Mouse (Mus musculus) urinary bladder, adult 18-20 months (tissue): Measurements from ENCODE around the gene Cryl1.
A peak's percentile ranks its signal among the peaks of the same experiment; 100 is the strongest.

Source experiments
- DNase-seq, 2 experiments: peaks; one replicate each; pipeline ENCODE4 v3.0.0; 2022; ENCODE audit warnings: low spot score in 2 of 2, mixed read lengths in 2 of 2

The Cryl1 gene

GRCm38 (mm10) chr14:57372348-57373102, 25.8 kb downstream of the Cryl1 start:
- DNase-seq = peak; percentile 35 to 41

DNA sequence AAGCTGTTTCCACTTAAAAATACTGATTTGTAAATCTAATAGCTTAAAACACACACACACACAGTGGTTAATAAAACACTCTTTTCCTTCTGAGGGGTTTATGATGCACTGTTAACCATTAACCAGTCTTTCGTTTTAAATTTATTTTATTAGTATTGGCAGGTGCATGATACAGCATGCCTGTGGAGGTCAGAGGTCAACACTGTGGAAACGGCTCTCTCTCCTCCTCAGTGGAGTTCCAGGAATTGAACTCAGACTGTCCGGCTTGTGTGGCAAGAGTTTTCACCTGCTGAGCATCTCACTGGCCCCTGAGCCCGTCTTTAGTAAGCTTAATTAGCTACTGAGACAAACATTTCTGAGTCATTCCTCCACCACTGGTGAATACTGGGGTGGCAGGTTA, 31.0 kb downstream of the Cryl1 start:
- no peak for DNase-seq

- DNase-seq = no peak
Observed at GRCm38 (mm10) chr14:57366724-57367123, 31.6 kb downstream of the Cryl1 start.

DNA sequence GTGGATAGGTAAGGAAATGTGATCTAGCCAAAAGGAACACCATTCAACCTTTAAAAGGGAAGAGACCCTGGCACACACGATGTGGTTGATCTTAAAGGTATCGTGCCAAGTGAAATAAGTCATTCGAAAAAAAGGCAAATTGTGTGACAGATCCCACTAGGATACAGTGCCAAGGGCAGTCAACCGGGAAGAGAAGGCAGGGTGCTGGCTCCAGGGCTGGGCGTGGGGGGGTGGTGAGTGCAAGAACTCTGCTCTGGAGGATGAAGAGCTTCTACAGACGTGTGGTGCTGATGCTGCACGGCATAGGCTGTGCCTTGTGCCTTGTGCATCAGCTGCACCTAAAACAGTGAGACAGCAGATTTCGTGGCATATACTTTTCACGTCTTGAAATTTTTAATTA, 33.0 kb downstream of the Cryl1 start:
- DNase-seq = no peak

DNA sequence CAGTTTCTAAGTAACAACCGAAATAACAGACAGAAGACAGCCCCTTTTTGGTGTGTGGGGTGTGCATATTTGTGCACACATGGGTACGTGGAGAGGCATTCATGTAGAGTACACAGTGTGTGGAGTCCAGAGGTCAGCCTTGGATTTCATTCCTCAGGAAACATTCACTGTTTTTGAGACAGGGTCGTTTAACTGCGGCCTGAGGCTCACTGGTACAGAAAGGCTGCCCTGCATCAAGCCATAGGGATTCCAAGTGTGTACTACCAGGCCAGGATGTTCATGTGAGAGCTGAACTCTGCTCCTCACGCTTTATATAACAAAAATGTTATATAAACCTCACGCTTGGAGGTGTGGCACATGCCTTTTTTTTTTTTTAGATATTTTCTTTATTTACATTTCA, 34.5 kb downstream of the Cryl1 start:
- no peak for DNase-seq

DNA sequence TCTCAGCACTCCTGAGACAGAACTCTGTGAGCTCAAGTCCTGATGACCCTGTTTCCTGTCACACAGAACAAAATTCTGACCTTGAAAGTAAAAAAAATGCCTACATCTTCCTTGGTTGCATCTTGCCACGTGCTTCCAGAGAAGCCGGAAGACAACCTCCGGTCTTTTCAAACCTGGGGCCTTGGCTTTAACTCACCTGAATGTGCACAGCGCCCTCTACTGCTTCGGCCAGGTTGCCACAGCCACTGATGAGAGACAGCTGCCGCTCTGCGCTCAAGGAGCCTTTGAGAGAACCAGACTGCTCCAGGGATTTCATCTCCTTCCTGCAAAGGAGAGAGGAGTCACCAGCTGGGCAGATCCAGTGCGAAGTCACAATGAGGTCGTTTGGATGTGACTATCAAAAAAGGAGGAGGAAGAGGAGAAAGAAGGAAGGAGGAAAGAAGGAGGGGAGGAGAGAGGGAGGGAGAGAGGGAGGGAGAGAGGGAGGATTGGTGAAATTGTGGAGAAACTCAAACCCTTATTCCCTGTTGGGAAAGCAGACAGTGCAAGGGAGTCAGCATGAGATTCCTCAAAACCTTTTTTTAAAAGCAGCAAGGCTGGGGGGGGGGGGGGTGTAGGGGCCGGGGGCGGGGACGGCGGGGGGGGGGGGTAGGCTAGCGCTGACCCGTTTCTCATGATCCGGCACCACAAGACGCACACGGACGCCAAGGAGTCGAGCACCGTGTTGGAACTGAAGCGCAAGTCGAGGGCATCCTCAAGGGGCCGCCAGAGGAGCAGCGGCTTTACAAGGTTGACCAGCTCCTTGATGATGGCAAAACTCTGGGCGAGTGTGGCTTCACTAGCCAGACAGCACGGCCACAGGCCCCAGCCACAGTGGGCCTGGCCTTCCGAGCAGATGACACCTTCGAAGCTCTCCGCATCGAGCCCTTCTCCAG, 35.3 kb downstream of the Cryl1 start:
- DNase-seq = peak; percentile 55 to 73

- DNase-seq = no peak
Observed at GRCm38 (mm10) chr14:57357030-57357429, 41.3 kb downstream of the Cryl1 start.

- DNase-seq = no peak
Observed at GRCm38 (mm10) chr14:57351521-57352235, 46.7 kb downstream of the Cryl1 start.

- no peak for DNase-seq
Observed at GRCm38 (mm10) chr14:57349955-57350354, 48.4 kb downstream of the Cryl1 start.

- DNase-seq = no peak
Observed at GRCm38 (mm10) chr14:57348155-57348554, 50.2 kb downstream of the Cryl1 start.

GRCm38 (mm10) chr14:57346135-57346534, 52.2 kb downstream of the Cryl1 start:
- DNase-seq = no peak

- no peak for DNase-seq
Observed at GRCm38 (mm10) chr14:57344781-57345492, 53.4 kb downstream of the Cryl1 start.

GRCm38 (mm10) chr14:57343057-57343750, 55.1 kb downstream of the Cryl1 start:
- no peak for DNase-seq

DNA sequence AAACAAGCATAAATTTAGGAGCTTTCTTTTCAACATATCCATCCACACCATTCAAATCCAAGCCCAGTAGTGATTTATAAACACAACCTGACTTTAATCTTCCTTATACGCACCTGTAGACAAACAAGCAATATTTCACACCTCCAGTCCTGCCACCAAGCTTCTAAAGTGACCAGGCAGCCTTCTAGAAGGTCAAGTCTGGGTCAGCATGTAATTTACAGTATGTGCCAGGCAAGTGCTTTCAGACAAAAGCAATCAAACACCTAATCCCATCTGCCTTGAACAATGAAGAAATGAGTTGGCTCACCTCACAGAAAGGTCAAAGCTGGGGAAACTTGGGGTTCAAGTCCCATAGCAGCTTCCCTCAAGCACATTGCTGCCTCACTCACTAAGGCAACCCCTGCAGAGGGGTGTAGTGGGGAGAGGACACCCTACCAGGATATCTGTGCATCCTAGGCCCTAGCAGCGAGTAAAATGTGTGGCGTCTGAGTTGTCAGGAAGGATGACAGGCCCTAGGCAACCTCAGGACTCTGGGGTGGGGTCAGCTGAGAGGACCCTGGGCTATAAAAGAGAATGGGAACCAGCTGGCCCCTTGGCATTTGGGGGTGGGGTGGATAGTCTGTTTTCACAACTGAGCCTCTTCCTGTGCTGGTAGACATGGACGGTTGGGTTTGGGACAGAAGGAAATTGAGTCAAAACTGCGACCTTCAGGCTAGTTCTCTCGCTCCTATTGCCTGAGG, 55.8 kb downstream of the Cryl1 start:
- DNase-seq = no peak

- peak; percentile 30 to 56 for DNase-seq
Observed at GRCm38 (mm10) chr14:57338666-57339065, 59.7 kb downstream of the Cryl1 start.

DNA sequence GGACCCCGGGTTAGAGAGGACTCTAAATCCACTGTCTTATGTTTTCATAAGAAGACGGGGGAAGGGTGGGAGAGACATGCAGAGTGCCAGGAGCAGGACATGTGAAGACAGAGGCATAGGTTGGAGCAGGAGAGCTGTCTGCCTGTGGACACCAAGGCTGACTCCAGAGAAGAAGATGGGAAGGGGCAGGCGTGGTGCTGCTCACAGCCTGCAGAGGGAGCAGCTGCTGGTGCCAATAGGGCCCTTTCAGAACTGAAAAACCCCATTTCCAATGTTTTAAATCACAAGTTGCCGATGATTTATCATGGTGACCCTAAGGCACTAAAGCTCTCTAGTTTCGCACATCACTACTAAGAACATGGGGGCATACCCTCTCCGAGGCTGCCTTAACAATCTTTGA, 63.5 kb downstream of the Cryl1 start:
- no peak for DNase-seq

GRCm38 (mm10) chr14:57332503-57332902, 65.8 kb downstream of the Cryl1 start:
- DNase-seq = no peak

GRCm38 (mm10) chr14:57331097-57331496, 67.2 kb downstream of the Cryl1 start:
- no peak for DNase-seq

DNA sequence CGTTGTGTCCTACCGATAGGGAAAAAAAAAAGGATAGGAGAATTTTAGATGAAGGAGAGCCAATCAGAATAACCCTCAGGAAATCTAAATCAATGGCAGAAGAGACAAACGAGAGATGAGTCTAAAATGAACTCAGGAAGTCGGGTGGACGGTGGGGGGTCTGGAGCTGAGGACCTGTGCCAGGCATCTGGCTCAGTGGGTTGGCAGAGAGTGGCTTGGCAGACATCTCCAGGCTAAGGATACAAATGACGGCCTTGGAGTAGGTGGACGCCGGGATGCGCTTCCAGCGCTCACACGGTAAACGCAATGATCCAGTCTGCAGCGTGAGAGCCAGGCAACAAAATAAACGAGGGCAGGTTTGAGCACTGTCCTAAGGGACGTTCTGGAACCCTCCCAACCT, 68.7 kb downstream of the Cryl1 start:
- no peak for DNase-seq

- no peak for DNase-seq
Observed at GRCm38 (mm10) chr14:57326771-57327170, 71.6 kb downstream of the Cryl1 start.
